ENCODE assay signal across 21 mouse cellular contexts in genomic region chr16:48913206-48913605, GRCm38 (mm10). TPM values are rescaled to one million over a fixed set of nuclear protein-coding genes. Genes with fewer than 3 reads are reported as not detected.
"Had no signal": no experiment of that assay in that cellular context is flagged by ENCODE, and none has a peak within 500 bp of the region (broad histone marks: within the 10 kb centered on the region; RNA-seq: fewer than 3 reads in every experiment).

No protein-coding gene starts in this region.

- H3K4me1 ChIP-seq: limb, embryonic 10.5 days; limb, embryonic 13.5 days; liver, embryonic 13.5 days; midbrain, embryonic 12.5 days; midbrain, embryonic 15.5 days; neural tube, embryonic 13.5 days; stomach, embryonic 15.5 days had no signal

- H3K4me3 ChIP-seq: limb, embryonic 10.5 days; limb, embryonic 13.5 days; liver, embryonic 13.5 days; midbrain, embryonic 12.5 days; midbrain, embryonic 15.5 days; neural tube, embryonic 13.5 days; stomach, embryonic 15.5 days had no signal

- H3K9ac ChIP-seq: limb, embryonic 13.5 days; liver, embryonic 13.5 days; midbrain, embryonic 12.5 days; midbrain, embryonic 15.5 days; neural tube, embryonic 13.5 days; stomach, embryonic 15.5 days had no signal

- H3K27ac ChIP-seq: limb, embryonic 10.5 days; limb, embryonic 13.5 days; liver, embryonic 13.5 days; macrophage; midbrain, embryonic 12.5 days; midbrain, embryonic 15.5 days; neural tube, embryonic 13.5 days; stomach, embryonic 15.5 days had no signal

- H3K27me3 ChIP-seq: limb, embryonic 13.5 days; liver, embryonic 13.5 days; midbrain, embryonic 12.5 days; midbrain, embryonic 15.5 days; neural tube, embryonic 13.5 days; stomach, embryonic 15.5 days had no signal

- DNase-seq: kidney, adult 8-10 months; kidney, postnatal 14 days; kidney, postnatal 4 days; liver; liver, embryonic 13.5 days; lung, adult 2 months; lung, postnatal 14 days; retina, postnatal 1 day; right cerebral cortex, postnatal 25 days; spleen, adult 18-20 months; thymus, postnatal 25 days had no signal

- H3K36me3 ChIP-seq: limb, embryonic 10.5 days; limb, embryonic 13.5 days; liver, embryonic 13.5 days; midbrain, embryonic 12.5 days; midbrain, embryonic 15.5 days; neural tube, embryonic 13.5 days; stomach, embryonic 15.5 days had no signal

- H3K4me2 ChIP-seq: limb, embryonic 13.5 days; liver, embryonic 13.5 days; midbrain, embryonic 12.5 days; midbrain, embryonic 15.5 days; neural tube, embryonic 13.5 days; stomach, embryonic 15.5 days had no signal

- H3K9me3 ChIP-seq: limb, embryonic 10.5 days; limb, embryonic 13.5 days; liver, embryonic 13.5 days; midbrain, embryonic 12.5 days; midbrain, embryonic 15.5 days; neural tube, embryonic 13.5 days; stomach, embryonic 15.5 days had no signal

- ATAC-seq: midbrain, embryonic 15.5 days had no signal

RNA-seq across cellular contexts. Expression of gene Retnlg, which starts 40.8 kb away (rescaled TPM):
- total RNA-seq: layer of hippocampus, adult 18-20 months; layer of hippocampus, postnatal 14 days; left cerebral cortex, postnatal 25 days had no signal
- polyA plus RNA-seq: limb, embryonic 10.5 days; limb, embryonic 13.5 days; midbrain, embryonic 12.5 days; midbrain, embryonic 15.5 days had no signal
